Mouse (Mus musculus) frontal cortex, adult (tissue): Measurements from ENCODE around the gene Irf2bpl.

Experiments used
- ATAC-seq: cut with Nextera tagmentation; 2 replicates; pipeline ENCODE4 v1.9.2; 2017; ENCODE audit warnings: mild to moderate bottlenecking, moderate library complexity, mixed read lengths; ENCODE audit not compliant: low TSS enrichment

Gene Irf2bpl

GRCm38 (mm10) chr12:86899461-86900179 is 15.0 kb upstream of the Irf2bpl start:
- ATAC-seq = no peak

GRCm38 (mm10) chr12:86898448-86898847 is 13.8 kb upstream of the Irf2bpl start:
- ATAC-seq = no peak

- ATAC-seq = no peak
Measured at GRCm38 (mm10) chr12:86897769-86898273, 13.2 kb upstream of the Irf2bpl start.

- ATAC-seq = no peak
Measured at GRCm38 (mm10) chr12:86896921-86897512, 12.4 kb upstream of the Irf2bpl start.

- ATAC-seq = peak; percentile 15; the same call in 1 of the 2 replicates
Measured at GRCm38 (mm10) chr12:86896441-86896890, 11.9 kb upstream of the Irf2bpl start.

GRCm38 (mm10) chr12:86895703-86896409 is 11.3 kb upstream of the Irf2bpl start:
- ATAC-seq = no peak

- ATAC-seq = peak; percentile 4; the same call in 1 of the 2 replicates
Measured at GRCm38 (mm10) chr12:86894841-86895428, 10.3 kb upstream of the Irf2bpl start.

GRCm38 (mm10) chr12:86894184-86894839 is 9.7 kb upstream of the Irf2bpl start:
- peak; percentile 35 for ATAC-seq

- ATAC-seq = peak; percentile 18; the same call in 1 of the 2 replicates
Measured at GRCm38 (mm10) chr12:86893326-86894183, 9.0 kb upstream of the Irf2bpl start.

GRCm38 (mm10) chr12:86892711-86893311 is 8.2 kb upstream of the Irf2bpl start:
- no peak for ATAC-seq

- ATAC-seq = no peak
Measured at GRCm38 (mm10) chr12:86891786-86892702, 7.4 kb upstream of the Irf2bpl start.

- no peak for ATAC-seq
Measured at GRCm38 (mm10) chr12:86891454-86891785, 6.8 kb upstream of the Irf2bpl start.

- no peak for ATAC-seq
Measured at GRCm38 (mm10) chr12:86890796-86891301, 6.3 kb upstream of the Irf2bpl start.

GRCm38 (mm10) chr12:86890091-86890720 is 5.6 kb upstream of the Irf2bpl start:
- ATAC-seq = no peak

- ATAC-seq = no peak
Measured at GRCm38 (mm10) chr12:86889103-86889644, 4.6 kb upstream of the Irf2bpl start.

- ATAC-seq = peak; percentile 30
Measured at GRCm38 (mm10) chr12:86888130-86889069, 3.8 kb upstream of the Irf2bpl start.
